Mouse (Mus musculus) heart, adult 8-10 months (tissue): ENCODE measurements around the gene Twsg1. TPM values are rescaled to one million over a fixed set of nuclear protein-coding genes. Genes with fewer than 3 reads are reported as not detected.

Experiments used
- DNase-seq: peaks from one replicate; pipeline ENCODE4 v3.0.0; 2022; ENCODE audit warnings: low spot score
- total RNA-seq, 4 experiments: library from RNA; stranded (reverse); gene quantifications; 2 replicates each; pipeline ENCODE4 v1.2.4; 2022

Twsg1 gene
- total RNA-seq, 4 experiments from 2014 or later, result 69.1 to 85.0 (median 79.8) TPM

DNA sequence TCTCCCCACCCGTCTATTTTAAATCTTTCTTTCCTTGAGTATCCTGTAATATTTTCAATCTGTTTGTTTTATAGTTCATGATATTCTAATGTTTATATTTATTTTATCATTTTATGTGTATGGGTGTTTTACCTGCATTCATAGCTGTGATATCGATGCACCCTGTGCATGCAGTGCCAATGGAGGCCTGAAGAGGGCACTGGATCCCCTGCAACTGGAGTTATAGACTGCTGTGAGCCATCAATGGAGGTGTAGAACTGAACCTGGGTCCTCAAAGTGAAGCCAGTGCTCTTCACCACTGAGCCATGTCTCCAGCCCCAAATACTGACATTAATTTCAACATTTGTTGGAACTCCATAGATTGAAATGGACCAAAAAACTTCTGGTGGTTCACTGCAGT is 17.3 kb downstream of the Twsg1 start:
- no peak for DNase-seq

DNA sequence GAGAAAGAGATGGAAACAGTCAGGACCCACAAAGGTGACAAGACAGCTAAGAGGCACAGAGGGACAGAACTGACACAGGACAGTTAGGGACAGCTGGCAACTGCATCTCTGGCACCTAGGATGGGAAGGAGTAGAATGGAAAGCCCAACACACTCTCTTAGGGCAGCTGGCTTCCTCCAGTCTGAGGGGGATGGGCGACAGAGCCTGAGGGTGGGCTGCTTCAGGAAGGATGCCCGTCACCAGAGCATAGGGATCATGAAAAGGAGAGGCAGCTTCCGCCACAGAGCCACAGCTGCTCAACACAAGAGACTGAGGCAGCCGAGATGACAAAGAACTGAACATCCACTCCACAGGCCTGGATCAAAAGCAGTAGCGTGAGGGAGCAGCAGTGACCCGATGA is 19.5 kb downstream of the Twsg1 start:
- no peak for DNase-seq

DNA sequence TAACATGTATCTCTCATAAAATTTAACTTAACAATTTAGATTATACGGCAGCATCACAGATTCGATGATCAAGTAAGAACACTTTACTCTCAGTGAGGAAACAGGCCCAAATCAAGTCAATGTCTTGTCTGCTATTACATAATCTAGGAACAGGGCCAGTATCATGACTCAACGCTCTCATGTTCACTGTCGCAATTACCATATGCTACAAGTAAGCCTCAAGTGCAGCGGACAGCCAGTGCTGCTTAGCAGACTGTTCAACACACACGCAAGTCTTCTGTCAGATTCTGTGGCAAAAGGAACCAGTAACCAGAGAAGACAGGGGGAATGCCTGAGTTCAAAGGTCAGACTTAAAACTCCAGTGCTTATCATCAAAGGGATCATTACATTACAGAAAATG is 20.1 kb downstream of the Twsg1 start:
- peak; percentile 83 for DNase-seq

DNA sequence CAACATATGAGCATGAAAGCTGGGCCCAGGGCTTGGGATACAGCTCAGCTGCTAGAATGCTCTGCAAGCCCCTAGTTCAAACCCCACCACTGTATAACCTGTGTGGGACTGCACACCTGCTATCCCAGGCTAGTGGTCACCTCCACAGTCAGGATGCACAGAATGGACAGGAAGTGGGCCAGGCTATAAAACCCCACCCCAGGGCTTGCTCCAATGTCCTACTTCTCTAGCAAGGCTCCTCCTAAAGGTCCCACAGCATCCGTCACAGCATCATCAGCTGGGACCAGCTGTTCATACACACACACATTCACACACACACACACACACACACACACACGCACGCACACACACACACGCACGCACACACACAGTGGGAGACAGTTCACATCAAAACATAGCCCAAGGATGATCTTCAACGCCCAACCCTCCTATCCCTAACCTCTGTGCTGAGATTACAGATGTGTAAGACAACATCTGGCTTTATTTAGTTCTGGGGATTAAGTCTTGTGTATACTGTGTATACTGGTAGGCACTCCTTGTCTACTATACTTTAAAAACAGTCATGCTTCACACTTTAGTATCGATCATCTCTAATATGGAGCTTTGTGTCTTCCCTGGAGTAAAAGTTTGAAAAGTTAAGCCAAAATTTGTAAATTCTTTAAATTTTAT is 20.7 kb downstream of the Twsg1 start:
- DNase-seq, result no peak

DNA sequence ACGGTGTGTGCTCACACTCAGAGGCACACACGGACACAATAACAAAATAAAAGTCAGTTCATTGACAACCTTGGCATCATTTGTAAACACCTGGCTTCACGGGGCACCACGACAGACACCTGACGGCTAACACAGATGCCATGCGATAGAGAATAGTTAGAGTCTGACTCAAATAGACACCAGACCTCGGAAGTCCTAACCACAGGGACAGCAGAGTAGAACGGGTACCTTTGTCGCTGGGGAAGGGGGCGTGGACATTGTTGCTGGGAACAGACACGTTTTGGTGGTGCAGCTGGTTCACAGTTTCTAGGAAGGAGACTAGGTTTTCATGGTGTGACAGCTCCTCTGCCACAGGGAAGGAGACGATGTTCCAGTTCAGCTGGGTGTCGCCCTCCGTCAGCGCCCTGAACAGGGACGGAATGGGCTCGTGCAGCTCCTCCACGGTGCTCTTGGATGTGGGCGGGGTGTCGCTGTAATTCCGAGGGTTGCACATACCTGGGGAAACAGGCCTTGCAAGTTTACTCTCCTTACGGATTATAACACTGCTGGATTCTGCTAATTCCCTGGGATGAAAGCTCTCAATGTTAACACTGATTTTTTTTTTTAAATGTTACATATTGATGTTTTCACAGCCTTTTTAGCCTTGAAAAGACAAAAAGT is 21.6 kb downstream of the Twsg1 start:
- DNase-seq, result no peak

DNA sequence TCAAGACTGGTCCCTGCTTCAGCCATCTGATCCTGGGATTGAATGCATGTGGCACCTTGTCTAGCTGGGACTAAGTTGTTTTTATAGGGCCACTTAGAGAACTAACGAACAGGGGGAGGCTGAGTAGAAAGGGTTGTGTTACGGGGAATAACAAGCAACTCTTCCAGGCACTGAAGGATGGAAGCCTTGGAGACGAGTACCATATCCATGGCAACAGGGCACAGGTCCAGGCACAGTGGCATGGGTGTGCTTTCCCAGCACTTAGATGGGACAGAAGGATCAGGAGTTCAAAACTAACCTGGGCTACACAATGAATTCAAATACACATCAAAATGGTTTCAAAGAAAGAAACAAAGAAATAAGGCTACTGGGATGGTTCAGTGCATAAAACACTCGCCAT is 23.9 kb downstream of the Twsg1 start:
- DNase-seq, result no peak

DNA sequence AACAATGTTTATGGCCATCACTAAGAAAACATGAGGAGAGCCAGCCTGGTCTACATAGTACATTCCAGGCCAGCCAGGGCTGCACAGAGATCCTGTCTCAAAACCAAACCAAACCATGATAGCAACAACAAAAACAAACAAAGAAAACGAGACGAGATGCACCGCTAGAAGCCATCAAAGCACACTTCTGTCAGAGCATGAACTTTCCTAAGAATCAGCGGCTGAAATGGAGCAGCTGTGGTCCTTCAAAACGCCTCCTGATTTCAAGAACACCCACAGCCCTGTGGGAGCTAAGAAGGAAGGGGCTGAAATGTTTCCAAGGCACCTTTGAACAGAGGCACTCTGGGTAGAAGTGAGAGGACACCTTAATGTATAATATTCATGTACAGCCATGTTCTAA is 26.8 kb downstream of the Twsg1 start:
- DNase-seq, result no peak

DNA sequence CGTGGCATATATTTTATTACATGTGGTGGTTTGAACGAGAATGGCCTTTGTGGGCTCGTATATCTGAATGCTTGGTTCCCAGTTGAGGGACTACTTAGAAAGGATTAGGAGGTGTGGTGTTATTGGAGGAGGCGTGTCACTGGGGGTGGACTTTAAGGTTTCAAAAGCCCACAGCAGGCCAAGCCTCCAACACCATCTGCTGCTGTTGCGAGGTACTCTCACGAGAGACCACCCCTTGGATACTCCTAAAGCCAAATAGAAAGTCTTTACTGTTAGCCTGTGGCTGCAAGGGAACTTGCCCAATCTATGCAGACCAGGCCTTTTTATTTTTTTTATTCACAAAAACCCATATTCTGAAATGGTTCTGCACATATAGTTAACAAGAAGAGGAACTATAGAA is 29.1 kb downstream of the Twsg1 start:
- DNase-seq, result no peak

DNA sequence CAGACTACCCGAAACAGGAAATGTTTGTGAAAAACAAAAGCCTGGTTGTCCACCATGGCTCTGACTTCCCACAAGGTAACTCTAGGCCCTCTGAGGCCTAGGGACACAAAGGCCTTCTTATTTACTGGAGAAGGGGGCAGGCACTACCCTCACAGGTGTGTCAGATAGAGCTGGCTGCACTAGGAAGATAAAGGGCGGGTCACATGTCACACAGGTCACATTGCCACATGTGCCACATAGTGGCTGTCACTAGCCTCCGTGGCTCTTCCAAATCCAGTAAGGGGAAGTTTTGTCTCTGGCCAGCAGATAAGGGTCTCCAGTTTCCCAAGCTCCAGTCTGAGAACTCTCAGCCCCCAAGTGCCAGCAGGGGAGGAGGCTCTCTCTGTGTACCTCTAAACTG is 31.8 kb downstream of the Twsg1 start:
- DNase-seq, result no peak

DNA sequence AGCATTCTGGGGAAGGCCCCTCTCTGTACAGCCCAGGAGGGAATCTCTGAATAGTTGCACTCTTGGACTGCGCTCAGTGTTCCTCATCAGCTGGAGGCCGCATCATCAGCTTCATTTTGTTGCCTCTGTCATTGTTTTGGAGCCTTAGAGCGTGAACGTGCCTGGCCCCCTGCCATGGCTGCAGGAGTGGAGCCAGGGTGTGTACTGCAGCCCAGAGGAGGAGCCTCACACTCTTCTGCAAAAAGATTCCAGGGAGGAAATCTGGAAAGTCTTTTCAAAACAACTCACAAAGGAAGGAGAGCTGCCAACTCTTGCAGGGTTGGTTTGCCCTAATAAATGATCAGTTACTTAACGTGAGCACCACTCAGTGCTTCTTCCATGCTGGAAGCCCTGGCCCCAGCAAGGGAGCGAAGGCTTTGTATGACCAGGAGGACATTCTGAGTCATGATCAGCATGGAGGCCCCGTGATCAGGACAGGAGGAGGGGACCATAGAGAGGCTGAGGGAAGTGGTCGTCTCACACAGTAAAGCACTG is 34.8 kb downstream of the Twsg1 start:
- DNase-seq, result peak; percentile 93

DNA sequence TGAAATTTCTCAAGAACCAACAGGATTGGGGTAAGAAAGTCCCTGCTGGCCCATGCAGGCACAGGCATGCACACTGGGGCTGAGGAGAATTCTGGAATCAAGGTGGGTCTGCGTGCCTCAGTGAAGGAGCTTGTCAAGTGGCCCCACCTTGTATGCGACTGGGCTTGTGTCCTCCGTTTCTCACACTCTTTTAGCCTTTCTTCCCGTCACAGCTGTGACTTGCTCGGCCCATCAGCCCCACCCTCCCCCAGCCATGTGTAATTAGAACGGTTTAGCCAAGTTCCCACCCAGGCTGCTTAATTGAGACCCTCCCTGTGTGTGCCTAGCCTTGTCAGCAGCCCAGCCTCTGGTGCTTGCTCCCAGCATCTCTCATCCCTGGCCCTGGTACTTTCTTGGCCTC is 36.9 kb downstream of the Twsg1 start:
- no peak for DNase-seq

DNA sequence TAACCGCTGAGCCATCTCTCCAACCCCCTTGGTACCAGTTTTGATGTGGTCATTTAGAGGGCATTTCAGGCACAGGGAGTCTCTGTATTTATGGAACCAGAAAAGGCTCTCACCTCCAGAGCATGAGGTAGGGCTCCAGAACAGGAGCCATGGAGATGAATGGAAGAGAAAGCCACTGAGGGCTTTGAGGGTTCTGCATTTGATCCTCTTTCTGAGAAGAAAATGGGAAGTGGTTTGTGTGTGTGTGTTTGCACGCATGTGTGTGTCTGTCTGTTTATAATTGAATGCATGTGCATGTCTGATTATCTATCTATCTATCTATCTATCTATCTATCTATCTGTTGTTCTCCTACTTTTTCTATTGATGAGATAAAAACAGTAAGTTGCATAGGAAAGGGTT is 38.8 kb downstream of the Twsg1 start:
- no peak for DNase-seq

DNA sequence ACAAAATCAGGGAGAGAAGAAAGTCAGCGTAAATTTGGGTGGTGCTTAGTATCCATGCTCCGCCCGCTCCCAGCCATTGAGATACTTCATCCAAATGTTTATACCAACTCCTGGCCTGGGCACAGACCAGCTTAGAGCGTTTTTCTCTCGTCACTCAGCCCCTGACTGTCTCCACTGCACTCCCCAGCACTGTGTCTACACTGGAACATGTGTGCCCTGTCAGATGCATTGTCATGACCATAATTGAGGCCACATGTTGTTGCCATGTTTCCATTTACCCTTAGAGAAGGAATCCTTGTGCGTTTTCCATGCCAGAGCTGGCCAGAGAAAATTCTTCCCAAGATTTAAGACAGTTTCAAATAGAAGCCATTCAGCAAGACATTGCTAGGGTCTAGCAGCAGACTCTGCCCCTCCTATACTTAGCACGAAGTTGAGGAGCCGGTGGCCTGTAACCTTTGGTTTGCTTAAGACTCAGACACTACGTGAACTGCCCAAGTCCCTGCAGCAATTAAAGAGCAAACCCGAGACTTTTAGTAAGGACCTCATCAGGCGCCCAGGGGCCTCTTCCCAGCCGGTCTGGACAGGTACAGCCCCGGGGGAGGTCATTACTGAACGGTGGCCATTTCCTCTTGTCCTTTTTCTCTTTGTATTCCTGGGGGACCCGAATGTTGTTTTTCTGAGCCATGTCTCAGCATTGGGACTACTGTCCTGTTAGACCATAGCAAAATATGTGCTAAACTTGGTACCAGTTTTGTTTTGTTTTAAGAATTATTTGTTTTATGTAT is 39.5 kb downstream of the Twsg1 start:
- no peak for DNase-seq

DNA sequence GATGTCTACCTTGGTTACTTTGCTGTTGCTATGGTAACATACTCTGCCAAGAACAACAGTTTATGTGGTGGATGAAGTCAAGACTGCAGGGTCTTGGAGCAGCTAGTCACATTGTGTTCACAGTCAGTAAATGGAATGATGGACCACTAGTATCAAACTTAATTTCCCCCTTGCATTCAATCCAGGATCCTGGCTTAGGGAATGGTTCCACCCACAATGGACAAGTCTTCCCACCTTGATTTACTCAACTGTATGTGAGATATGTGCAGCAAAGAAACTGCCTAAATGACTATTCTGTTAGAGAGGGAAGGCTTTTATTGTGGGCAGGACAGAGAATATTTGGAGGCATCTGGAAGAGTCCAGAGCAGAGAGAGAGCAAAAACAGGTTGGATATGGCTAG is 42.8 kb downstream of the Twsg1 start:
- DNase-seq, result no peak

DNA sequence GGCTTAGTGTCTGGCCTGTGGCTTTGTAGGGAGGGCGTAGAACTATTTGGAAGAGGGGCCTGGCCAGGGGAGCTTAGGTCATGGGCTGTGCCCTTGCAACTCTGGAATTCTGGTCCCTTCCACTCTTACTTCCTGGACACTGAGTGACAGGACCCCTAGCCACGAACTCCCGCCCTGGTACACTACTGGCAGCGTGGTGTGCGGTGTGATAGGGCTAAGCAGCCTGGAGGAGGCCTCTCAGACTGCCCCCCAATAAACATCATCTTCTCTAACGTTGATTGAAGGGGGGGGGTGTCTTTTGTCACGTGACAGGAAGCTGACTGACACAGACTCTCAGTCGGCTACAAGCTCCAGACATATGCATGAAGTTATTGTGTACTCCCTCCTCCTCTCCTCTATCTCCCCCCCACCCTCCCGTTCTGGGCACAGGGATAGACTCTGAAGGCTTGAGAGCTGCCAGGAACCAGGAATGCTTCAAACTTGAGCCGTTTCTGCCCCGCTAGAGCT is 44.1 kb downstream of the Twsg1 start:
- DNase-seq, result no peak

DNA sequence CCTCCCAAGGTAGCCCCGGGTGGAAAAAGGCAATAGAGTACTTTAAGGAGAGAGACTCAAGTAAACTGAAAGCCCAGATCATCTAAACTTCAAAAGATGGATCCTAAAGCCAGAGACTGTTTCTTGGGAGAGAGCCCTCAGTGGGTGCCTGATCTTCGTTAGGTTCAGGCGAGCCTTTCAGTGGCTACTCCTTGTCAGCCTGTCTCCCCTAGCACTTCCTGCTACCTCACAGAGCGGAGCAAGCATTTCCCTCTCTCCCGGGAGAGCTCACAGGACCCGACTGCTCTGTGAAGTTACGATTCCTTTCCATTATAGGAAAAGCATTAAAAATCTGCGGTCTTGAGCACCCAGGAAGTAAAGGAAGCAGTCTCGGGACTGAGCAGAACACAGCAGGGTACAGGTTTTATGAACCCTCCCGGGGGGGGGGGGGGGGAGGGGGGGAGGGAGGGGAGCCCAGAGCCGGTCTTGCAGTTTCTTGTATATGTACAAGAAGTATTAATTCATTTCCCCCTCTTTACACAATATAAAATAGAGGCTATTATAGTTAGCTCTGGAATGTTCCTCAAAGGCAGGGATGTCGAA is 44.6 kb downstream of the Twsg1 start:
- DNase-seq, result no peak

DNA sequence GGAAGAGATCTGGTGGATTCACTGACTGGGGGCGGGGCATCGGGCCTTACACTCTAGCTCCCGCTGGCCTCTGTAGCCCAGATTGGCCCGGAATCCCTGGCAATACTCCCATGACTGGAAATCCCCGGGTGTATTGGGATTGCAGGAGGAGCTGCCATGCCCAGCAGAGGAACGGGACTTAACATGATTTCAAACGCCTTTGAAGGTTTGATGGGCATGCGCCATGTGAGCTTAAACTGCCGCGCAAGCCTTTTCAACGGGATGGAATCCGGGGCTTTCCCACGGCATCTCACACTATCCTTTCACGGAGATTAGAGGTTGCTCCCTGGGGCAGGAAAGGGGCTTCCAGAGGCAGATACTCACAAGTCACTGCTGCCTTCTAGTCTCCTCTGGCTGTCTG is 45.8 kb downstream of the Twsg1 start:
- DNase-seq, result no peak

DNA sequence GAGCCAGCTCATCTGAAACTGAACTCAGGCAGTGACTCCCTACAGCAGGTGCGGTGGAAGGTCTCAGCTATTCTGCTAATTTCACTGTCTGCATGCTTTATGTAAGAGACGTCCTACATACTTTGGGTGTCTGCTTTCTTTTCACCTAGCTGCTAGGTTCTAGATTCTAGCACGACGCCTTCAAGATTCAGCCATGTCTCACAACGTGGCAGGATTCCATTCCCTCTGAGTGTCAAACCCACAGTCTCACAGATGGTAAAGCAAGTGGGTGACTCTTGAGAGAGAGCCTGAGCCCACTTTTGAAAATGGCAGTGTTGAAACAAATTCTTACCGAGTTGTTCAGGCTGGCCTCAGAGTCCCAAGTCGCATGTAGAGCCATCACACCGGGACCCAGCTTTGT is 47.2 kb downstream of the Twsg1 start:
- no peak for DNase-seq

DNA sequence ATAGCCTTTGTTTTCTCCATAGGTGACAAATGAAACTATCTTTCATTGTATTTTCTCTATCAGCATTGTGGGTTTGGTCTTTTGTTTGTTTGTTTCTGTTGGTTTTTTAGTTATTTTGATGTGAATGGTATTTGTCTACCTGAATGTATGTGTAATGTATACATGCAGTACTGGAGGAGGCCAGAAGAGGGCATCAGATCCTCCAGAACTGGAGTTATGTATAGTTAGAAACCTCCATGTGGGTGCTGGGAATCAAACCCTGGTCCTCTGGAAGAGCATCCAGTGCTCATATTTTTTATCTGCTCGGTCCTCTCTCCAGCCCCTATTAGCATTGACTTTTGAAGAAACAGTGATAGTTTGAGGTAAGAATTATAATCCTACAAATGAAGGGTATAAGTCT is 48.0 kb downstream of the Twsg1 start:
- DNase-seq, result no peak

DNA sequence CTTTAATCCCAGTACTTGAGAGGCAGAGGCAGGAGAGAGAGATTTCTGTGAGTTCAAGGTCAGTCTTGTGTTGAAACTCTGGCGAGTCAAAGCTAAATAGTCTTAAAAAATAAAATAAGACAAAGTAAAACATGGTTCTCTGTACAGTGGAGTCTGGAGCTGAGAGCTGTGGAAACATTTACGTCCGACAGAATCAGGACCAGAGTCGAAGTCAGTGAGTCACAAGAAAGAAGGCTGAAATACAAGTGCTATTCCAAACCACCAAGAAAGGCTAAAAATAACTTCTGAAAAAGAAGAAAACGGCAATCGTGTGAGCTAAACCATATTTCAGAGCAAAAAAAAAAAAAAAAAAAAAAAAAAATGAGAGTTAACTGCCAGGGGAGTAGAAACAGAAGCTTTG is 48.7 kb downstream of the Twsg1 start:
- no peak for DNase-seq

DNA sequence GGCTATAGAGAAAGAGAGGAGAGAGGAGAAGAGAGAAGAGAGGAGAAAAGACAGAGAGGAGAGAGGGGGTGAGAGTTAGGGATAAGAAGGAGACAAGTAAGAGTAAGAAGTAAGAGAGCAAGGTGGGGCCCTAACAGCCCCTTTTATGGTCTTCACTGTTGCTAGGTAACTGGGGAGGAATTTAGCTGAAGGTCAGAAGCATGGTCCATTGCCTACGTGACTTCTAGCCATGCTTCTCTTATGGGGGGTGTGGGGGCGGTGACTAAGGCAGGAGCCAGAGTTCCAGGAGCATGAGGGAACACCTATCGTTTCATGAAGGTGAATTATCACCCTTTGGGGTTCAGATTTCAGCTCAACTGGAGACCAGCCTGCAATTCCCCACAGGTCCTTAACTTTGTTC is 55.0 kb downstream of the Twsg1 start:
- no peak for DNase-seq

DNA sequence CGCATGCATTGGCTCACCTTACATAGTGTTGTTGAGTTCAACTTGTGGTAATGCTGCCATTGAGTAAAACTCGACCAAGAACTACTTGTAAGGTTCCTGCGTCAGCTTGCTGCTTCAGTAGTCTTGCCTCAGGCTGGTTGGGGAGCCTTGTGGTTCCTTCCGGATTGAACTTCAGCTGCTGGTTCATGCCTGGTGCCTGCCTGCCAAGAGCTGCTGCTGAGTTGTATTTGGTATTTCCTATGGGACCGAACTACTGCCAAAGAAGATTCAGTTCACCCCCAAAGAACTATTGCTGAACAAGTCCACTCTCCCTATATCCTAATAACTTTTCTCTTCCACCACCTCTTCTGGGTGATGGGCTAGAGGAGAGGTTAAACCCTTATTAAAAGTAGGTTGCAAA is 61.5 kb downstream of the Twsg1 start:
- no peak for DNase-seq
